Mouse (Mus musculus): ENCODE results near the gene Bola1.

- TF ChIP-seq GATA1 (IDR thresholded peaks at IDR 0.05; ENCODE audit: low read length) = no peak
- no peak for TF ChIP-seq TAL1 (IDR thresholded peaks at IDR 0.05; ENCODE audit: low read length)
Measured at GRCm38 (mm10) chr3:96263558-96264403, 44.3 kb upstream of the Bola1 start.
